Mouse (Mus musculus) retina, postnatal 7 days (tissue): ENCODE results near the gene Glp2r.

Source experiments
- DNase-seq: peaks from one replicate; pipeline ENCODE4 v3.0.0-alpha.2; 2012; ENCODE audit warnings: low read depth, low spot score

The Glp2r gene

DNA sequence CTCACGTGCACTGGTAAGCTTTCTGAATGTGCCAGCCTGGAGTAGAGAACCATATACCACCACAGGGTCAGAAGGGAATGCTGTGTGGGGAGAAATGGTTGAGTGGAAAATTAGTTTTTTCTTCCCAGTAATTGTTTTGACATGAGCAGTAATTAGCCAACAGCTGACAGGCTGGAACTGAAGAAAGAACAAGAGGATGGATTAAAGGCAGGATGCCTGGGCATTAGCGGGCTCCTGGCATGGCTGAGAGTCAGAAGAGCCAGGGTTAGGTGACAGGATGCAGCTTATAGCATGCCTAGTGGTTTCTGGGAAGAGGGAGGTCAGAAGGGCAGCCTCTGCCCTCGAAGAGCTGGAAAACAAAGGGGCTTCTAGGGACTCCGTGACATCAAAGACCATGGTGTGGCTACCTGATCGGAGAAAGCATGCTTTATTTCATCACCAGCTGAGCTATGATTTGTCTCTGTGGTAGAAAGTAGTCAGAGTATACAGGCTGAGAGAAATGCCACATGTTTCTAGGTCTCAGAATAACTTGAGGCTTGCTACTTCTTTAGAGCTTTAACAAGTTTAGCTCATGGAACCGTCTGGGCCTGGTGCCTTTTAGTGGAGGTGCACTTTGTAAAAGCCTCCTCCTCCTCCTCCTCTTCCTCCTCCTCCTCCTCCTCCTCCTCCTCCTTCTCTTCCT is 133.9 kb downstream of the Glp2r start:
- no peak for DNase-seq

DNA sequence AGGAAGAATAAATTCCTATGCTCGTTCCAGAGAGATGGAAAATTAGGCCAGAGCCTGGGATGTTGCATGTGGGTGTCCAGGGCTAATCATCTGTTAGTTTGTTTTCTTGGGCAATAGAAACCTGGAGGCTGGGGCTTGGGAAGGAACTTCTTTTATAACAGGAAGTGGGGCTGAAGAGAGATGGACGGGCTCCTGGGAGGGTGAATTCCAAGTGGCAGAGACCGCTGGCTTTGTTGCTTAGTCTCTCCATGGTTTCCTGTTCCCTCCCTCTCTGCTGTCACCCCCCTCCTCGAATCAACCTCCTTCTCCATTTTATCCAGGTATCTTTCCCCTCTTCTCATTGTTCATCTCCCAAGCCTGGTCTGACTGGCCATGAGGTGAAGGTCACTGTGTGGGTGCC is 134.8 kb downstream of the Glp2r start:
- no peak for DNase-seq

DNA sequence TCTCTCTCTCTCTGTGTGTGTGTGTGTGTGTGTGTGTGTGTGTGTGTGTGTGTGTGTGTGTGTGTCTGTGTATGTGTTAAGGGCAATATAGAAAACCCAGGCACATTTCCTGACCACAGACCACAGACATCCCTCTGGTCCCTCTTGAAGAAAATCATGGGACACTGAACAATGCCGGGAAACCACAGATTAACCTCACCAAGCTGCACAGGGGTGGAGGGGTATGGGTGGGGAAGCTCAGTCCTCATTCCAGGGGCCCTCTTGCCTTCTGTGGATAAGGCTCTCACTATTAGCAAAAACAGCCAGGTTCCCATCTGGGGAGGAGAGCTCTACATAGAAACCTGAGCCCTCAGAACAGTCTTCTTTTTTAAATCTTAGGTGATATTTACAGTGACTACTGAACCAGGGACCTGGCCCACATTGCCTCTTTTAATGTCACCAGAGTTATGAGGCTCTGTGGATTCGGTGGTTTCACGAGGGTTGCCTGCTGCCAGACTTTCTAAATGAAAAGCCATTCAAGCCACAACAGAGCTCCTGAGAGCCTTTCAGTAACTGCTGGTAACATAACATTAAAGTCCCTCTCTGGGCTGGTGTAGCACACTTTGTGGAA is 137.2 kb downstream of the Glp2r start:
- DNase-seq, result no peak

DNA sequence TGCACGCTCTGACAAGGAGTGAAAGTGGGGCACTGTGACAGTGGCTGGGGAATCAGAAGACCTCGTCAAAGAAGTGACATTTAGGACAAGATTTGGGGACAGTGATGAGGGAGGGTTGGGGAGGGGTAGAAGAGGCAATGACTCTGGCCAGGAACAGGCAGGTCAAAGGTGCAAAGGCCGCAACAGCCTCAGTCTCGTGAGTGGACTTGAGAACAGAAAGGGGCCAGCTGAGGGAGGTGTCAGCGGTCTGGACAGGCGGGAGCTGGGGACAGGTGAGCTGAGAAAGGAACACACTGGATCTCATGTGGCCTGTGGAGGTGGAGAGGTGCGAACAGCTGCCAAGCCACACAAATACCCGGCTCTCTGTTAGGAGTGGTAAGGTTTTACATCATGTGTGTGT is 138.0 kb downstream of the Glp2r start:
- DNase-seq, result no peak

DNA sequence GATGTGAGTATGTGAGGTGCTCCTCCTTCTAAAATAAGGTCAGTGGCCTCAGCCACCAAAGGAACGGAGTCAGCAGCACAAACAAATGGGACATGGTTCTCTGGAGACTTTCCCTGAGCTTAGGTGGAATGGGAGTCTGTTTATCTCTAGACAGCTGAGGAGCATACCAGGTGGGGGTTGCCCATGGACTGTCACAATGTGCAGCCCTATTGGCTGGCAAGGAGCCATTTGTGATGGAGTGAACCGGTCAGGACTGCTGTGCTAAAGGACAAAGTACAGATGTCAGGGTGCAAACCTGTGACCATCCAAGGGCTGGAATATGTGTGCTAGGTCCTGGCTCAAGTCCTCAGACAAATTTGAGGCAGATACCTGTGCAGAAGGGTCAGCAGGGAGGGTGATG is 142.4 kb downstream of the Glp2r start:
- no peak for DNase-seq

DNA sequence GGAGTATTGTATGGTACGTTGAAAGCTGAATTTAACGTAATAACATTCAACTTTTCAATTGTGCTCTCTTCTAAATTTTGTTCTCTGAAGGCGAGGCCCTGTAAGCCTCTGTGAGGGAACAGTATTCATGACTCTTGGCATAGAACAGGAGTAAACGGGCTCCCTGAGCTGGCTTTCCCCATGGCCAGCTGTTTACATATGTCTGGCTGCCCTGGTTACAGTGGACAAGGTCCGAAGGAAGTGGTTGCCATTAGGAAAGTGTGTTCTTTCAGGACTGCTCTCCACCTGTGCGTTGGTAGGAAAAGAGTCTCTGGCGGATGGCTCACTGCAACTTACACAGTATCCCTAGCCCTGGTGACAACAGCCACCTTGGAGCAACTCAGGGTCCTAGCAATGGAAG is 143.8 kb downstream of the Glp2r start:
- no peak for DNase-seq

DNA sequence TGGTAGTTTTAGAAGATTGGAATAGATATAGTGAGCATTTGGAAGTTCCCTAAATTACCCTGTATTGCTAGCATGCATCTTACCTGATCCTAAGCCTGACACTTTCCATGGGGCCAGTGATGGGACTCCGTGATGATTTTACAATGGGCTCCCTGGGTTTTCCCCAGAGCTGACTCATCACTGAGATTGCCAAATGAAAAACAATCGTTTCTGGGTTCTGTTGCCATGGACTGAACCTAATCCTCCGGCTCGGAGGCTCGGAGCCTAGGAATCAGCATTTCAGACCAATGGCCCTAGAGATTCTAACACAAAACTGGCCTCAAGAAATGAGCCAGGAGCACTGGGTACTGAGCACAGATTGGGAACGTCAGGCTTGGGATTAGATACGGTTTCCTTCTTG is 148.6 kb downstream of the Glp2r start:
- no peak for DNase-seq

DNA sequence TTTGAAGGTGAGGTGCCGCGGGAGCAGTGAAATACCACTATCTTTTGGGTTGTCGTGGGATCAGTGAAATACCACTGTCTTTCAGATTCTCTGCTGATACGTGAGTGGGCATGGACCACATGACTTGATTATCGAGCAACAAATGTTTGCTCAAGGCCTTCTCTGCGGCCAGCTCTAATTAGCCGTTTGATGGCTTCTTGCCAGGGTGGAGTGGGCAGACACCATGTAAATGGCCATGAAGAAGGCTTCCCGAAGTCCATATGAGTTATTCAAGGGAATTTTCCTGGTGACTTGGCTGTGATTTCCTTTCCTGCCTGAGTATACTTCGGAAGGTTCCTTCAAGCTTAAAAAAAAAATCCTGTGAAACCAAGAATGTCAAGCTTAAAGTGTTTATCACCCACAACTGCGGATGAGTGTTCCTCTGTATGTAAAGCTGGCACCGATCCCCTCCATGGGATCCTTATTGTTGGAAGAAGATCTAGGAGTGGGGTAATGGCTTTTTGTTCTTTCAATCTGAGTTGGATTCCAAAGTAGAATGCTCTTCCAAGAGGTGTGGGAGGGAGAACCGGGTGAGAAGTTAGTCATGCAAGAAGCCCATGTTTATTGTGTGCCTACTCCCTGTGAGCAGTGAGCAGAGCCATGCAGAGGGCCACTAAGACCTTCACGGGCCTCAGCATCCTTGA is 154.3 kb downstream of the Glp2r start:
- DNase-seq, result no peak

DNA sequence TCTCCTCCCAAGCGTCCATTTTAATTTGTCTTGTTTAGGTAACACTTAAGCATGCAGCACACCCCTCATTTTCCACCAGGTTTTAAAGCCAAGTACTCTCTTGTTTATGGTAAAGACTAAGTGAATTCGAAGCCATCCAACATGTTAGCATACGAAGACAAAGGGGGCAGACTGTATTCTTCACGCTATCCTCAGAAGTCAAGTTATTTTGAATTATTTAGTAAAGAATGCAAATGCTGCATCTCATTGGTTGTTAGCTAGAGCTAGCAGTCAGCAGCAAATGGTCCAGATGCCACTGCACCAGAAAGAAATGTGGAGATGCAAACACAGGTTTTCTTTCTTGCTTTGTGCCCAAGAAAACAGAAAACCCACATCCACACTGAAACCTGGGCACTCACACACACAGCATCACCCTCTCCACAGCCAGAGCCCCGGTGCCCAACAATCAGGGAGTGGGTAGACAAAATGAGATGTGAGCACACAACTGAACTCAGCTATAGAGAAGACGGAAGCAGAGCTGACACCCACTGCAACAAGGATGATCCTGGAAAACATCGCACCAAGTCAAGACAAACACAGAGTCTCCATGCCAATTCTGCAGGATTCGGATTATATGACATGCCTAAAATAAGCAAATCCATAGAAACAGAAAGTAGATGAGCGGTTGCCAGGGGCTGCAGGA is 158.7 kb downstream of the Glp2r start:
- DNase-seq, result no peak
